Mouse (Mus musculus): ENCODE measurements around the gene Tarm1. TPM values are rescaled to one million over a fixed set of nuclear protein-coding genes. Genes with fewer than 3 reads are reported as not detected.

The Tarm1 gene
- total and polyA plus RNA-seq, 2 experiments, result not detected

DNA sequence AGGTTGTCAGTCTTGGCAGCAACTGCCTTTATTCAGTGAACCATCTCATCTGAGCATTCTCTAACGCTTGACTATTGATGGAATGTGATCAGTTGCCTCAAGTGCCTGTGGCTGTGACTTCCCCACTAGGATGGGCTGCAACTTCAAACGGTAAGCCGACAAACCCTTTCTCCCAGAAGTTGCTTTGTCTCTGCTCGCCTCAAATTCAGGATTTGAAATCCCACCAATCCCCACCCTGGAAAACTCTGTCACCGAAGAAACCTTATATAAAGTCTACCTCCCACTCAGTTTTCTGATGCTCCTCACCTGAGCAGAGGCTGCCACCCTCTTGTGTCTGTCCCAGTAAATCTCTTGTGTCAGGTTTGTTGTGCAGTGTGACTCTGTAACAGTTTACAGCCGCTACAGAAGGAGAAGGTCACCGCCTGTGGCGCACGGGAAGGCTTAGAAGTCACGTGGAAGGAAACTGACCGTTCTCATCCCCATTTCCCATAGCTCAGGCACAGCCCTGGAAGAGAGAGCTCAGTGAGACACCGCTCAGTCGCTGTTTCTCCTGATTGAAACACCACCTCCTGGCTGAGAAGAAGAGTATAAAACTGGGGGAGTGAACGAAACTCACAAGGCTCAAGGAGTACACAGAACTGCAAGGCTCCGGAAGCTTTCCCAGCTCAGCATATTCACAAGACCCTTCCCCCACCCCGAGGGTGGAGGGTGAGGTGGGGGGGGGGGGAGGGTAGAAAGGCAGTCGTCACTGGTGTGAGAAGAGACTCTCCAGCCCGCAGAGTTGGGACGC lies 27.9 kb downstream of the Tarm1 start:
- Histone ChIP-seq H3K4me3 (ENCODE audit: insufficient read depth, low read depth, low read length) (no peak overlapping the region), H3K79me2 (ENCODE audit: control insufficient read depth, insufficient read depth, low read length) (no peaks in the 10 kb centered on the region), H3K9ac (ENCODE audit: low read depth, low read length) (no peak overlapping the region), H3K27ac (replicated peaks; ENCODE audit: insufficient read depth, low read depth, low read length) (no peak overlapping the region), H3K4me1 (ENCODE audit: control insufficient read depth, insufficient read depth, low read length) (no peaks in the 10 kb centered on the region), H3K36me3 (ENCODE audit: control insufficient read depth, insufficient read depth, low read length) (no peaks in the 10 kb centered on the region), H3K27me3 (ENCODE audit: control insufficient read depth, insufficient read depth, low read length) (no peaks in the 10 kb centered on the region)
- no peak for TF ChIP-seq CTCF (IDR thresholded peaks at IDR 0.05; ENCODE audit: low read depth, low read length)
- TF ChIP-seq POLR2A (IDR thresholded peaks at IDR 0.05; ENCODE audit: extremely low read depth, insufficient read depth, low read length), result no peak
- WGBS, result 14% methylated on average over 19 of the region's 19 CpGs
- DNase-seq (ENCODE audit: extremely low read depth, low read depth, low spot score), result no peak

DNA sequence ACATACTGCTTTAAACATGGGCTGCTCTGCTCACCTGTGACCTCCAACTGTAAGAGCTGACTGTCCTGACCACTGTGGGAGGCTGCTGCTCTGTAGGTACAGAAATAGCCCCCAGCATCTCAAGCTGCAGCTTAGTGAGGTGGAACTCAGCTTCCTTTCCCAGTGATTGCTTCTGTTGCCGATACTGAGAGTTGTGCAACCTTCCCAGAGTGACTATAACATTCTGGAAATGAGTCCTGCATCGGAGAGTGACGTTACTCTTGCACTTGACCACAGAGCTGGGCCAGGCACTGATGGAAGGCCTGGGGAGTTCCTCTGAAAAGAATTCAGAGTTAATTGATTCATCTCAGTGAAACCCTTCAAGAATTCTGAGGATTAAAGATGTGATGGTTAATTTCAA lies 29.6 kb downstream of the Tarm1 start:
- Histone ChIP-seq H3K4me1 (ENCODE audit: control insufficient read depth, insufficient read depth, low read length) (no peaks in the 10 kb centered on the region), H3K27ac (replicated peaks; ENCODE audit: insufficient read depth, low read depth, low read length) (no peak overlapping the region), H3K27me3 (ENCODE audit: control insufficient read depth, insufficient read depth, low read length) (no peaks in the 10 kb centered on the region), H3K4me3 (ENCODE audit: insufficient read depth, low read depth, low read length) (no peak overlapping the region), H3K36me3 (ENCODE audit: control insufficient read depth, insufficient read depth, low read length) (no peaks in the 10 kb centered on the region), H3K9ac (ENCODE audit: low read depth, low read length) (no peak overlapping the region), H3K79me2 (ENCODE audit: control insufficient read depth, insufficient read depth, low read length) (no peaks in the 10 kb centered on the region)
- DNase-seq (ENCODE audit: extremely low read depth, low read depth, low spot score), result no peak
- TF ChIP-seq CTCF (IDR thresholded peaks at IDR 0.05; ENCODE audit: low read depth, low read length), result no peak
- TF ChIP-seq POLR2A (IDR thresholded peaks at IDR 0.05; ENCODE audit: extremely low read depth, insufficient read depth, low read length), result no peak
- WGBS, result 65% methylated on average over 3 of the region's 3 CpGs

DNA sequence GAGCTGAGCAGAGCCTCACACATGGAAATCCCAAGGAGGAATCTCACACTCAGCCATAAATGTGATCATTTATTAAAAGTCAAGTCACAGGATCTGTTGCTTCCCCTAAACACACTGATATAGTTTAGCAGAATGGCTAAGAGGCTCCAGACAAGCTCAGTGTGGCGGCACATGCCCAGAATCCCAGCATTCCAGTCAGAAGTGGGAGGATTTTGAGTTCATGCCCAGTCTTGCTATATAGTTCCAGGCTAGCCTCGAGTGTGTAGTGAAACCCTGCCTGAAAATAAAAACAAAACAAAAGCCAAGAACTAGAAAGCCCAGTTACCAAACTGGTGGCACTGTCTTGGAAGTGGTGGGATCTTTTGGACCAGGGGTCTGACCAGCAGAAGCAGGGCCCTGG lies 33.8 kb downstream of the Tarm1 start:
- Histone ChIP-seq H3K27ac (replicated peaks; ENCODE audit: insufficient read depth, low read depth, low read length) (no peak overlapping the region), H3K36me3 (ENCODE audit: control insufficient read depth, insufficient read depth, low read length) (no peaks in the 10 kb centered on the region), H3K79me2 (ENCODE audit: control insufficient read depth, insufficient read depth, low read length) (no peaks in the 10 kb centered on the region), H3K27me3 (ENCODE audit: control insufficient read depth, insufficient read depth, low read length) (no peaks in the 10 kb centered on the region), H3K4me3 (ENCODE audit: insufficient read depth, low read depth, low read length) (no peak overlapping the region), H3K9ac (ENCODE audit: low read depth, low read length) (no peak overlapping the region), H3K4me1 (ENCODE audit: control insufficient read depth, insufficient read depth, low read length) (no peaks in the 10 kb centered on the region)
- no peak for DNase-seq (ENCODE audit: extremely low read depth, low read depth, low spot score)
- WGBS, result 65% methylated on average over 2 of the region's 2 CpGs
- TF ChIP-seq POLR2A (IDR thresholded peaks at IDR 0.05; ENCODE audit: extremely low read depth, insufficient read depth, low read length) (no peak), CTCF (IDR thresholded peaks at IDR 0.05; ENCODE audit: low read depth, low read length) (no peak)

DNA sequence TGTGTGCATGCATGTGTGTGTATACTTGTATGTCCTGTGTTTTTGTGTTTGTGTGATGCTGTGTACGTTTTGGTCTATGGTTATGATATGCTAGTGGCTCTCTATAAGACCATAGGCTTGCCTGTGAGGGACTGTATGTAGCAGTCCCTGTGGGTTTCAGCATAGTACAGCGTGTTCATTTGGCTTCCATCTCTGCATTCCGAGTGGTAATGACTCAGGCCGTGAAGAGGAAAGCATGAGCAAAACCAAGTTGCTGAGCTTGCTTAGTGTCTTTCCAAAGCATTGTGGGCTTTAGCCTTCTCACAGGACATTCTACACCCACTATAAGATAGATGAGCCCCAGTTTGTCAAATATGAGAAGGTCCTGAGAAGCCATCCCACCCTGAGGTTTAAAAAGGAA lies 39.1 kb downstream of the Tarm1 start:
- H3K4me1 ChIP-seq (ENCODE audit: control insufficient read depth, insufficient read depth, low read length), result no peaks in the 10 kb centered on the region
- no peaks in the 10 kb centered on the region for H3K36me3 ChIP-seq (ENCODE audit: control insufficient read depth, insufficient read depth, low read length)
- DNase-seq (ENCODE audit: extremely low read depth, low read depth, low spot score), result no peak
- WGBS, result 81% methylated on average over 4 of the region's 4 CpGs
- H3K4me3 ChIP-seq (ENCODE audit: insufficient read depth, low read depth, low read length), result no peak overlapping the region
- no peaks in the 10 kb centered on the region for H3K27me3 ChIP-seq (ENCODE audit: control insufficient read depth, insufficient read depth, low read length)
- TF ChIP-seq POLR2A (IDR thresholded peaks at IDR 0.05; ENCODE audit: extremely low read depth, insufficient read depth, low read length) (no peak), CTCF (IDR thresholded peaks at IDR 0.05; ENCODE audit: low read depth, low read length) (no peak)
- H3K79me2 ChIP-seq (ENCODE audit: control insufficient read depth, insufficient read depth, low read length), result no peaks in the 10 kb centered on the region
- no peak overlapping the region for H3K27ac ChIP-seq (replicated peaks; ENCODE audit: insufficient read depth, low read depth, low read length)
- no peak overlapping the region for H3K9ac ChIP-seq (ENCODE audit: low read depth, low read length)

DNA sequence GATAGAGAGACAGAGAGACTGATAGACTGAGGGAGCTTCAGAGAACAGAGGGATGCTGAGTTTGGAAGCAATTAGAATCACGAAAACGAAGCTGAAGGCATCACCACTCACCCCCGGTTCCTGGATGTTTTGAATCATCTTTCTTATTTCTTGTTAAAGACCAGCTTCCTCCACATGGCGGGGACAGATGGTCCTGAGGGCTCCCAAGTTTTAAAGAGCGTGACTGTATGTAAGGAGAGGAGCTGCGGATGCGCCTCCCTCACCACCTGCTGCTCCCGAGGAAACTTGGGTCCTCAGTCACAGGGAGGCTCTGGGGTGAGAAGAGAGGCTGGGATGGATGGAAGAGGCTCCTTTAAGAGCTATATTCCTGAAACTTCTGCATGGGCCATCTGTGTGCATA lies 42.2 kb downstream of the Tarm1 start:
- H3K79me2 ChIP-seq (ENCODE audit: control insufficient read depth, insufficient read depth, low read length), result no peaks in the 10 kb centered on the region
- TF ChIP-seq CTCF (IDR thresholded peaks at IDR 0.05; ENCODE audit: low read depth, low read length) (no peak), POLR2A (IDR thresholded peaks at IDR 0.05; ENCODE audit: extremely low read depth, insufficient read depth, low read length) (no peak)
- H3K9ac ChIP-seq (ENCODE audit: low read depth, low read length), result no peak overlapping the region
- H3K27me3 ChIP-seq (ENCODE audit: control insufficient read depth, insufficient read depth, low read length), result no peaks in the 10 kb centered on the region
- no peak overlapping the region for H3K4me3 ChIP-seq (ENCODE audit: insufficient read depth, low read depth, low read length)
- H3K4me1 ChIP-seq (ENCODE audit: control insufficient read depth, insufficient read depth, low read length), result no peaks in the 10 kb centered on the region
- WGBS, result 87% methylated on average over 8 of the region's 8 CpGs
- H3K36me3 ChIP-seq (ENCODE audit: control insufficient read depth, insufficient read depth, low read length), result no peaks in the 10 kb centered on the region
- no peak overlapping the region for H3K27ac ChIP-seq (replicated peaks; ENCODE audit: insufficient read depth, low read depth, low read length)
- DNase-seq (ENCODE audit: extremely low read depth, low read depth, low spot score), result no peak

DNA sequence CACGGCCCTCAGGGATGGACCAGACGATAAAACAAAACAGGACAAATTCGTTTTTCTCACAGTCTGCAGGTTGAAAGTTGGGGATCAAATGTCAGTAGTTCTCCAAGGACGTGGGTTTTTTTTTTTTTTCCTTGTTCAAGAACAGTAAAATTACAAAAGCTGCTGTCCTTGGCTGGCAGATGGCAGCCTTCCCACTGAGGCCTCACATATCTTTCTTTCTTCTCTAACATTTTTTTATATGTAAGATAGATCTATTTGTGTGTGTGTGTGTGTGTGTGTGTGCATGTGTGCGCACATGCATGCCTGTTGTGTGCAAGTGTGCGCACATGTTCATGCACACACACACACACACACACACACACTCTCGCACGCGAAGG lies 44.6 kb downstream of the Tarm1 start:
- no peaks in the 10 kb centered on the region for H3K4me1 ChIP-seq (ENCODE audit: control insufficient read depth, insufficient read depth, low read length)
- WGBS, result 81% methylated on average over 9 of the region's 9 CpGs
- H3K79me2 ChIP-seq (ENCODE audit: control insufficient read depth, insufficient read depth, low read length), result no peaks in the 10 kb centered on the region
- no peak for TF ChIP-seq POLR2A (IDR thresholded peaks at IDR 0.05; ENCODE audit: extremely low read depth, insufficient read depth, low read length)
- no peak for TF ChIP-seq CTCF (IDR thresholded peaks at IDR 0.05; ENCODE audit: low read depth, low read length)
- H3K9ac ChIP-seq (ENCODE audit: low read depth, low read length), result no peak overlapping the region
- H3K27ac ChIP-seq (replicated peaks; ENCODE audit: insufficient read depth, low read depth, low read length), result no peak overlapping the region
- no peaks in the 10 kb centered on the region for H3K36me3 ChIP-seq (ENCODE audit: control insufficient read depth, insufficient read depth, low read length)
- no peak overlapping the region for H3K4me3 ChIP-seq (ENCODE audit: insufficient read depth, low read depth, low read length)
- no peaks in the 10 kb centered on the region for H3K27me3 ChIP-seq (ENCODE audit: control insufficient read depth, insufficient read depth, low read length)
- DNase-seq (ENCODE audit: extremely low read depth, low read depth, low spot score), result no peak
